Mouse (Mus musculus) midbrain, embryonic 16.5 days (tissue): ENCODE data around the gene Smoc1. TPM values are rescaled to one million over a fixed set of nuclear protein-coding genes. Genes with fewer than 3 reads are reported as not detected.

ENCODE experiments used
- ATAC-seq: fragments of 200-750 bp; cut with Nextera tagmentation; 2 replicates; pipeline ENCODE4 v1.8.0; 2017; ENCODE audit warnings: moderate TSS enrichment
- H3K27ac ChIP-seq: fragments of 300-500 bp; sonication (generic); 2 replicates; pipeline ENCODE4 v1.5.1; 2014; ENCODE audit warnings: mild to moderate bottlenecking, low read length, mixed read lengths
- H3K27me3 ChIP-seq: fragments of 300-500 bp; sonication (generic); 2 replicates; pipeline ENCODE4 v1.6.1; 2014; ENCODE audit warnings: low read depth, low read length, mixed read lengths; ENCODE audit not compliant: control insufficient read depth, insufficient read depth
- H3K36me3 ChIP-seq: fragments of 300-500 bp; sonication (generic); 2 replicates; pipeline ENCODE4 v1.6.1; 2014; ENCODE audit warnings: mild to moderate bottlenecking, low read length, moderate library complexity, mixed read lengths; ENCODE audit not compliant: control insufficient read depth, insufficient read depth
- H3K4me1 ChIP-seq: fragments of 300-500 bp; sonication (generic); 2 replicates; pipeline ENCODE4 v1.6.1; 2014; ENCODE audit warnings: mild to moderate bottlenecking, low read length, mixed read lengths; ENCODE audit not compliant: control insufficient read depth, insufficient read depth
- H3K4me2 ChIP-seq: fragments of 300-500 bp; sonication (generic); 2 replicates; pipeline ENCODE4 v1.6.1; 2014; ENCODE audit warnings: mild to moderate bottlenecking, low read length, mixed read lengths
- H3K4me3 ChIP-seq: fragments of 300-500 bp; sonication (generic); 2 replicates; pipeline ENCODE4 v1.5.1; 2014; ENCODE audit warnings: low read depth, mild to moderate bottlenecking, low read length, moderate library complexity, mixed read lengths
- H3K9ac ChIP-seq: fragments of 300-500 bp; sonication (generic); 2 replicates; pipeline ENCODE4 v1.6.1; 2014; ENCODE audit warnings: low read depth, low read length, mixed read lengths
- H3K9me3 ChIP-seq: fragments of 300-500 bp; sonication (generic); replicated peaks from 2 replicates; pipeline ENCODE4 v1.6.1; 2014; ENCODE audit warnings: mild to moderate bottlenecking, low read length, mixed read lengths; ENCODE audit not compliant: control insufficient read depth, poor library complexity, severe bottlenecking
- WGBS: fragments of 180-500 bp; shearing (Covaris S2); extraction: QIAGEN DNeasy Blood & Tissue Kit; methylation state at CpG from one replicate; pipeline ENCODE4 v1.1.7; 2014; 5-methylcytosine and 5-hydroxymethylcytosine counted together
- polyA plus RNA-seq: library from polyadenylated mRNA; unstranded; fragments of >200 nt; fragmentation: Nextera tagmentation; extraction: Ambion mirVana; gene quantifications from 2 replicates; pipeline ENCODE4 v1.2.1, GENCODE M21; 2015

The Smoc1 gene
- polyA plus RNA-seq, 1 experiment from 2014 or later, result 29.0 TPM

- Histone ChIP-seq H3K4me2 (no peak overlapping the region), H3K36me3 (no peaks in the 10 kb centered on the region), H3K27ac (no peak overlapping the region), H3K9ac (no peak overlapping the region), H3K9me3 (no peaks in the 10 kb centered on the region), H3K4me1 (no peaks in the 10 kb centered on the region), H3K4me3 (no peak overlapping the region), H3K27me3 (no peaks in the 10 kb centered on the region)
- ATAC-seq, result no peak
- 90% methylated on average over 3 of the region's 3 CpGs for WGBS
Measured at GRCm38 (mm10) chr12:81126842-81127241, 100.2 kb downstream of the Smoc1 start.

GRCm38 (mm10) chr12:81128693-81129092 is 102.1 kb downstream of the Smoc1 start:
- no peaks in the 10 kb centered on the region for H3K36me3 ChIP-seq
- H3K4me3 ChIP-seq, result no peak overlapping the region
- no peak overlapping the region for H3K9ac ChIP-seq
- WGBS, result 90% methylated on average over 5 of the region's 5 CpGs
- no peak for ATAC-seq
- no peak overlapping the region for H3K27ac ChIP-seq
- no peaks in the 10 kb centered on the region; the same call in 1 of the 2 replicates for H3K4me1 ChIP-seq
- H3K9me3 ChIP-seq, result no peaks in the 10 kb centered on the region
- H3K27me3 ChIP-seq, result no peaks in the 10 kb centered on the region
- no peak overlapping the region for H3K4me2 ChIP-seq

GRCm38 (mm10) chr12:81130692-81131091 is 104.1 kb downstream of the Smoc1 start:
- Histone ChIP-seq H3K4me1 (peaks cover 2% of the 10 kb centered on the region; the same call in 1 of the 2 replicates), H3K4me2 (no peak overlapping the region), H3K27ac (no peak overlapping the region), H3K4me3 (no peak overlapping the region), H3K27me3 (no peaks in the 10 kb centered on the region), H3K9ac (no peak overlapping the region), H3K36me3 (no peaks in the 10 kb centered on the region), H3K9me3 (no peaks in the 10 kb centered on the region)
- no peak for ATAC-seq
- 66% methylated on average over 3 of the region's 3 CpGs for WGBS

GRCm38 (mm10) chr12:81131114-81131513 is 104.5 kb downstream of the Smoc1 start:
- Histone ChIP-seq H3K27me3 (no peaks in the 10 kb centered on the region), H3K9ac (no peak overlapping the region), H3K4me1 (peaks cover 2% of the 10 kb centered on the region; the same call in 1 of the 2 replicates), H3K36me3 (no peaks in the 10 kb centered on the region), H3K4me2 (no peak overlapping the region), H3K4me3 (no peak overlapping the region), H3K27ac (no peak overlapping the region), H3K9me3 (no peaks in the 10 kb centered on the region)
- no peak for ATAC-seq
- WGBS, result 74% methylated on average over 4 of the region's 4 CpGs

GRCm38 (mm10) chr12:81133055-81133665 is 106.6 kb downstream of the Smoc1 start:
- H3K27ac ChIP-seq, result no peak overlapping the region
- H3K4me1 ChIP-seq, result peaks cover 2% of the 10 kb centered on the region; the same call in 1 of the 2 replicates
- H3K9me3 ChIP-seq, result no peaks in the 10 kb centered on the region
- no peak overlapping the region for H3K4me2 ChIP-seq
- no peak for ATAC-seq
- 57% methylated on average over 4 of the region's 4 CpGs for WGBS
- no peak overlapping the region for H3K4me3 ChIP-seq
- H3K9ac ChIP-seq, result no peak overlapping the region
- H3K36me3 ChIP-seq, result no peaks in the 10 kb centered on the region
- no peaks in the 10 kb centered on the region for H3K27me3 ChIP-seq

GRCm38 (mm10) chr12:81138217-81138616 is 111.6 kb downstream of the Smoc1 start:
- no peak overlapping the region for H3K4me2 ChIP-seq
- peaks cover 2% of the 10 kb centered on the region; the same call in 1 of the 2 replicates for H3K4me1 ChIP-seq
- no peaks in the 10 kb centered on the region for H3K27me3 ChIP-seq
- H3K27ac ChIP-seq, result no peak overlapping the region
- H3K9me3 ChIP-seq, result no peaks in the 10 kb centered on the region
- no peaks in the 10 kb centered on the region for H3K36me3 ChIP-seq
- ATAC-seq, result no peak
- H3K4me3 ChIP-seq, result no peak overlapping the region
- 92% methylated on average over 6 of the region's 6 CpGs for WGBS
- H3K9ac ChIP-seq, result no peak overlapping the region

GRCm38 (mm10) chr12:81139463-81139862 is 112.9 kb downstream of the Smoc1 start:
- Histone ChIP-seq H3K27me3 (no peaks in the 10 kb centered on the region), H3K4me2 (no peak overlapping the region), H3K27ac (no peak overlapping the region), H3K9ac (no peak overlapping the region), H3K36me3 (no peaks in the 10 kb centered on the region), H3K4me1 (no peaks in the 10 kb centered on the region), H3K9me3 (no peaks in the 10 kb centered on the region), H3K4me3 (no peak overlapping the region)
- no peak for ATAC-seq
- WGBS, result 91% methylated on average over 6 of the region's 6 CpGs

GRCm38 (mm10) chr12:81140594-81141328 is 114.2 kb downstream of the Smoc1 start:
- H3K4me3 ChIP-seq, result no peak overlapping the region
- no peaks in the 10 kb centered on the region for H3K36me3 ChIP-seq
- no peaks in the 10 kb centered on the region for H3K4me1 ChIP-seq
- no peaks in the 10 kb centered on the region for H3K27me3 ChIP-seq
- peak overlapping the region; percentile 20; the same call in 1 of the 2 replicates for H3K27ac ChIP-seq
- ATAC-seq, result no peak
- H3K9ac ChIP-seq, result no peak overlapping the region
- H3K4me2 ChIP-seq, result no peak overlapping the region
- 37% methylated on average over 9 of the region's 9 CpGs for WGBS
- no peaks in the 10 kb centered on the region for H3K9me3 ChIP-seq

GRCm38 (mm10) chr12:81141329-81141711 is 114.7 kb downstream of the Smoc1 start:
- no peak for ATAC-seq
- 37% methylated on average over 7 of the region's 7 CpGs for WGBS
- peak overlapping the region; percentile 20; the same call in 1 of the 2 replicates for H3K27ac ChIP-seq
- no peak overlapping the region for H3K9ac ChIP-seq
- no peaks in the 10 kb centered on the region for H3K4me1 ChIP-seq
- no peaks in the 10 kb centered on the region for H3K36me3 ChIP-seq
- no peaks in the 10 kb centered on the region for H3K27me3 ChIP-seq
- no peak overlapping the region for H3K4me3 ChIP-seq
- H3K4me2 ChIP-seq, result no peak overlapping the region
- no peaks in the 10 kb centered on the region for H3K9me3 ChIP-seq
